Mouse (Mus musculus) testis, adult 2 months (tissue): ENCODE results near the gene Utp18. TPM values are rescaled to one million over a fixed set of nuclear protein-coding genes. Genes with fewer than 3 reads are reported as not detected.
A peak's percentile ranks its signal among the peaks of the same experiment; 100 is the strongest.
"Not testable (repeated sequence)": the region's sequence is repeated elsewhere in the genome, so short reads cannot be mapped to it uniquely, and the experiment has no call there.

Source experiments
- H3K27ac ChIP-seq: fragments of 200-500 bp; 2 replicates; pipeline ENCODE4 v1.5.1; 2012; ENCODE audit warnings: low read depth, low read length; ENCODE audit not compliant: control insufficient read depth, insufficient read depth
- H3K27me3 ChIP-seq: fragments of 200-500 bp; 2 replicates; pipeline ENCODE4 v1.6.1; 2012; ENCODE audit warnings: mild to moderate bottlenecking, low read length, moderate library complexity; ENCODE audit not compliant: control insufficient read depth, insufficient read depth
- H3K36me3 ChIP-seq: fragments of 200-500 bp; 2 replicates; pipeline ENCODE4 v1.6.1; 2012; ENCODE audit warnings: mild to moderate bottlenecking, low read length; ENCODE audit not compliant: control insufficient read depth, insufficient read depth
- H3K4me1 ChIP-seq: fragments of 200-500 bp; 2 replicates; pipeline ENCODE4 v1.6.1; 2012; ENCODE audit warnings: low read length; ENCODE audit not compliant: control insufficient read depth, insufficient read depth
- H3K4me3 ChIP-seq: fragments of 200-500 bp; 2 replicates; pipeline ENCODE4 v1.5.1; 2012; ENCODE audit warnings: low read depth, mild to moderate bottlenecking, low read length, moderate library complexity, mixed read lengths; ENCODE audit not compliant: control insufficient read depth
- CTCF ChIP-seq: fragments of 200-500 bp; IDR thresholded peaks from 2 replicates; pipeline ENCODE4 v1.5.1; 2012; ENCODE audit warnings: low read depth, mild to moderate bottlenecking, inconsistent platforms, low read length, moderate library complexity; ENCODE audit not compliant: control insufficient read depth, insufficient read depth, insufficient replicate concordance
- POLR2A ChIP-seq: fragments of 200-500 bp; IDR thresholded peaks from 2 replicates; pipeline ENCODE4 v1.6.1; 2012; ENCODE audit warnings: low read depth, mild to moderate bottlenecking, inconsistent platforms, low read length, moderate library complexity; ENCODE audit not compliant: control insufficient read depth
- polyA plus RNA-seq: library from polyadenylated mRNA; depleted of rRNA; stranded (reverse); fragments of >200 nt; gene quantifications from 2 replicates; pipeline ENCODE4 v1.2.3, GENCODE M21; 2012; rRNA removed

Gene Utp18
- 8.9 and 12.8 TPM in 2 replicates for polyA plus RNA-seq

DNA sequence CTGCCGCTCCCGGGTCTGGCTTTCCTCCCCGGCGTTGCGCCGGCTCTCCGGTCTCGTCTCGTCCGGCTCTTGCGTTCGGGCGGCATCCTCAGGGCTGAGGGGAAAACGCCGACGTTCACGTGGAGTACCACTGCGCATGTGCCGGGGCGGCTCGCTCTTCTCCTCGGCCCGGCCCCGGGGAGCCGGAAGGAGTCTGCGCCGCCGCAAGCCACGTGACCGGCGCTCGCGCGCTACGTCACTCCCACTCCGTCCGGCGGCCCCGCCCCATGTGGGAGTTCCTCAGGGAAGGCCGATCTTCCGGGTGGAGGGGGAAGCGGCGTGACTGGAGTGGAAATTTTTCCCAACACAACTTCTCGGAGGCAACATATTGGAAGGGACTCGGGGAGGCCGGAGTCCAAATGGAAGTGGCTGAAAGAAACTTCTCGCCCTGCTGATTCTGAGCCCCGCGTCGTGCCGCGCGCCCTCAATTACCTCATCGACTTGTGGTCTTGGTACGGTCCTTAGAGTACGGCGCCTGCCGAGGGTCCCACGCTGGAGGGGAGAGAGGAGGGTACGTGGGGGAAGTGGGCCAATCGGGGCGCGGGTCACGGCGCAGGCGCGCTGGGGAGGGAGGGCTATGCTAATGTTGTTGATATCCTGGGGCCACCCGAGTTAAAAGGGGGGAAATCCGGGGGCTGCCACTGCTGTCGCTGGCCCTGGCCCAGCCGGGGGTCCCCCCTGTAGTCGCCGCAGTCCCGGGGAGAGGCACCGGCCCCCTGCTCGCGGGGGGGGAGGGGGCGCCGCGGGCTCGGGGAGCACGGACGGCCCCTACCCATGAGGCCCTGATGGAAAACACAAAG is at the start of gene Utp18, which contains the start of gene Mbtd1:
TSS of gene Utp18 (minus strand) at position 195 of the 839 bp plus-strand sequence.
TSS of gene Mbtd1 (plus strand) at position 281 of the 839 bp plus-strand sequence.
- H3K27ac ChIP-seq: peak within 1 kb of the TSS; percentile 97
- peaks cover 4% of the 10 kb centered on the region for H3K36me3 ChIP-seq
- peak within 1 kb of the TSS; percentile 99 for H3K4me3 ChIP-seq
- no peaks in the 10 kb centered on the region for H3K27me3 ChIP-seq
- H3K4me1 ChIP-seq: peaks cover 3% of the 10 kb centered on the region
- TF ChIP-seq POLR2A: peak; percentile 28
- no peak for TF ChIP-seq CTCF

DNA sequence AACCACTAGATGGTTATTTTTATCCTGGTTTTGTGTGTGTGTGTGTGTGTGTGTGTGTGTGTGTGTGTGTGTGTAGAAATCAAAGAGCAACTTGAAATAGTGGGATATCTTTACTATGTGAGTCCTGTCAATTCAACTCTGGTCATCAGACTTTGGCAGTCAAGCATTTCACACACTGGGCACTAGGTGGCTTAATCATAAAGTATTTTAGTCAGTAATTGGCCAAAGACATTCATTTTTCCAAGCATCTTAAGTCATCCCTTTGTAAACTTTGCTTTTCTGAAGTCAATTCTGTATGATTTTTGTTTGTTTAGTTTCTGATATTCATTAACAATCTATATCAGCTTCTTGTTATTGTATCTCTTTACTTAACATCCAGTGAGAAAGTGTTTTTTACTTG is 43.5 kb upstream of the Utp18 start:
- H3K4me3 ChIP-seq: no peak overlapping the region
- H3K27ac ChIP-seq: no peak overlapping the region
- TF ChIP-seq POLR2A (no peak), CTCF (no peak)
- peaks cover 1% of the 10 kb centered on the region for H3K36me3 ChIP-seq
- H3K4me1 ChIP-seq: no peaks in the 10 kb centered on the region
- H3K27me3 ChIP-seq: no peaks in the 10 kb centered on the region

DNA sequence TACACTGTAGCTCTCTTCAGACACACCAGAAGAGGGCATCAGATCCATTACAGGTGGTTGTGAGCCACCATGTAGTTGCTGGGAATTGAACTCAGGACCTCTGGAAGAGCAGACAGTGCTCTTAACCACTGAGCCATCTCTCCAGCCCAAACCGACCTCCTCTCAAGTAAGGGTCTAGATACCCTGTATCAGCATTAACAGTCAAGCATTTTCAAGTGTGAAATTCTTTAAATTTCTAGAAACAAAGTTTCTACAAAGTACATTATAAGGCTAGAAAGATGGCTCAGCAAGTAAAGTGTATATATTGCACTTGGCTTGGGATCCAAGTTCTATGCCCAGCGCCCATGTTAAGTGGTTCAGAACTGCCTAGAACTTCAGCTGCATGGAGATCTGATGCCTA is 29.5 kb upstream of the Utp18 start:
- not testable (repeated sequence) for H3K36me3 ChIP-seq, H3K4me1 ChIP-seq, H3K27me3 ChIP-seq

DNA sequence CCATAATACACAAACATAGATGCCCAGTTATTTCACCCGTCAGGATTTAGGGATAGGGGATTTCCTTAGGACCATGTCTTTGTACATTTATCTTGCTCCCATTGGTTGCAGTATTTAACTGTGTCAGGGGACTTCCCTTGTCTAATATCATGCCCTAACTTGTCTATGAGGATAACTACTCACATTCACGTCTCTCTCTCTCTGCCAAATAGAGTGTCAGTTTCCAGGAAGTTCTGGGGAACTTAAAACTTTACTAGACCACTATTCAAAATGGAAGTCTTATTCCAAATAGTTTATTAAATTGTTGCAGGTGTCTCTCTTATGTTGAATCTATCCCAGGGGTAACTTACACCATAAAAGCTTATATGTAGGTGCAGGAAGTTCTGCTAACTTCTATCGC is 26.0 kb upstream of the Utp18 start:
- TF ChIP-seq CTCF (no peak), POLR2A (no peak)
- Histone ChIP-seq H3K4me3 (no peak overlapping the region; the same call in 1 of the 2 replicates), H3K27ac (no peak overlapping the region), H3K4me1 (no peaks in the 10 kb centered on the region), H3K36me3 (no peaks in the 10 kb centered on the region; the same call in 1 of the 2 replicates), H3K27me3 (no peaks in the 10 kb centered on the region)

More for the DNA sequence above, 29.5 kb upstream of the Utp18 start:
- H3K27ac ChIP-seq, H3K4me3 ChIP-seq: not testable (repeated sequence)

DNA sequence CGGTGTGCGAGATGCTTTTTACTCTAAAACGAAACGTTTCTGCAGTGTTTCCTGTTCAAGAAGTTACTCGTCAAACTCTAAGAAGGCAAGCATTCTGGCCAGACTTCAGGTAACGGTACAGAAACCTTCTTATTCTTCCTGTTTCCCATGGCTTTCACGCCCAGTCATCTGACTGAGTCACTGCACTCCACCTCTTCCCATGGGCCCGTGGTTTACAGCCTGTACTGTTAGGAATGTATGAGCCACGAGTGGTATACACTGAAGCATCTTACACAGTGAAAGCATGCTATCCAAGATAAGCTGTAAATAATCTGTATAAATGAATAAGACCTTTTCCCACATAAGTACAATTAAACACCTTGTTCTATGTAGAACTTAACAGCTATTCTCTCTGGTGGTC is 23.3 kb upstream of the Utp18 start:
- Histone ChIP-seq H3K4me1 (no peaks in the 10 kb centered on the region), H3K27ac (no peak overlapping the region), H3K36me3 (no peaks in the 10 kb centered on the region; the same call in 1 of the 2 replicates), H3K4me3 (no peak overlapping the region), H3K27me3 (no peaks in the 10 kb centered on the region)
- TF ChIP-seq POLR2A (no peak), CTCF (no peak)

DNA sequence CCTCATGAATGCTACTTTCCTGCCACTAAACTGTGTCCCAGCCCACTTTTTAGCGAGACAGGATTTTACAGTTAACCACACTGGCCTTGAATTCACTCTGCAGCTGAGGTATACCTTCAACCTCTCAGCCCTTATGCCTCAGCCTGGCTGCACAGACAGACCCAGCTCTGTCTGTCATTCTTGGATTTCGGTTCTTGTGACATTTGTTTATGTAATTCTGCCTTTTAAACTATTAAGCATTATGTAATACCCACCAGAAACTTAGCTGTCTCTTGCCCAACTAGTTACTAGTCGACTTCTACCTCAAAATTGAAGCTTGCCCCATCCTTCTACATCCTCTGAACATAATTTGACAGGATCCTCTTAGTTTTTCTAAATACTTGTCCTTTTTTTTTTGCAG is 22.3 kb upstream of the Utp18 start:
- H3K4me3 ChIP-seq: no peak overlapping the region
- H3K27ac ChIP-seq: no peak overlapping the region
- TF ChIP-seq CTCF (no peak), POLR2A (no peak)
- H3K36me3 ChIP-seq: no peaks in the 10 kb centered on the region; the same call in 1 of the 2 replicates
- no peaks in the 10 kb centered on the region for H3K27me3 ChIP-seq
- no peaks in the 10 kb centered on the region for H3K4me1 ChIP-seq

- TF ChIP-seq CTCF: no peak
- TF ChIP-seq POLR2A: no peak
- no peaks in the 10 kb centered on the region; the same call in 1 of the 2 replicates for H3K36me3 ChIP-seq
- H3K4me1 ChIP-seq: no peaks in the 10 kb centered on the region
- H3K4me3 ChIP-seq: no peak overlapping the region
- H3K27ac ChIP-seq: no peak overlapping the region
- H3K27me3 ChIP-seq: no peaks in the 10 kb centered on the region
Measured at GRCm38 (mm10) chr11:93906834-93907233, 21.3 kb upstream of the Utp18 start.

DNA sequence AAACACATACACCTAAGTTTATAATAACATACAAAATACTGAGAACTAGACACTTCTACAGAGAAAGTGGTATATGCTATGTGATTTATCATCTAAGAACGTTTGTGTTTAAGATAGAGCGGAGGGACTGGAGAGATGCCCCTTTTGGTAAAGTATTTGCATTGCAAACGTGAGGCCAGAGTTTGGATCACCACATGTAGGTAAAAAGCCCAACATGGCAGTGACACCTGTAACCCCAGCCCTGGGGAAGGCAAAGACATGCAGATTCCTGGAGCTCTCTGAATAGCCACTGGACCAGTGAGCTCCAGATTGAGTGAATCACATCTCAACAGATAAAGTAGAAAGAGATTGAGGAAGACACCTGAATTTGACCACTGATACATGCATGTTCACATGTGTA is 12.2 kb upstream of the Utp18 start:
- TF ChIP-seq POLR2A (no peak), CTCF (no peak)
- Histone ChIP-seq H3K27me3 (no peaks in the 10 kb centered on the region), H3K27ac (no peak overlapping the region), H3K4me3 (peak overlapping the region; percentile 45; the same call in 1 of the 2 replicates), H3K36me3 (peaks cover 2% of the 10 kb centered on the region; the same call in 1 of the 2 replicates), H3K4me1 (no peaks in the 10 kb centered on the region)
